In the genomic region with DNA sequence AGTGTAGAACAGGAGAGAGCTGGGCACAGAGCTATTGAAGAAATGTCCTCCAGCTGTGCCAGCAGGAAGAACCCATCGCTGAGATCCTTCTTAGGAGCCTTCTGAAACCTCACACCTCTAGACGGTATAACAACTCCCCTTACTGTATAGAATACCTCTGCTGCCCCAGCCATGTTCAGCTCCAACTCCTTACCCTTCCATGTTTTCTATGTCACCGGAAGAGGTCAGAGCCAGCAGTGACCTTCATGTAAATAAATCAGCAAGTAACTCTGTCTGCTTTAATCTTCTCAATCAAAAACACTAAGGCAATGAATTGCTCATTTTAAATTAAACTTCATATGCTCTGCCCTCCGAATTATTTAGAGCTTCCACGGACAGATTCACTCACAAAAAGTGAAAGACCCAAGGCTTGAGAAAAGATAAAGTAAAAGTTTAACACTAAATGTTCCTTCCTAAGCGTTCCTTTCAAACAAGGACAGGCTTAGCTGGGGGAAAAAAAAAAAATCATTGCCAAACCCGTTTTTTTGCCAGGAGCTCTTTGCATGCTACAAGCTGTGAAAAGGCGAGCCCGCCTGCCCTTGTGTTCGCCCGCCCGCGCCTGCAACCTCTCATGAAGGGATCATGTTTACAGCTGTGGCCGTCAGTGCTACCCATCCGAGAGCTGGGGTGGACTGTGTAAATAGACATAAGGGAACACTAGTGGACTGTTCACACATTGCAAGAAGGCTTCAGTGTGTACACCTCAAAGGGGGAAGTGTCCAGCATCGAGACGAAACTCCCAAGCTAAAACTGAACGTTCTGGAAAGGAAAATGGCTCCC, we compare ENCODE assay signal across 9 mouse cellular contexts. TPM values are rescaled to one million over a fixed set of nuclear protein-coding genes. Genes with fewer than 3 reads are reported as not detected.
DNase-seq lines count a peak whose midpoint lies in the region; ATAC-seq and TF ChIP-seq lines count a peak whose summit lies in the region.
"Had no signal": no experiment of that assay in that cellular context is flagged by ENCODE, and none has a peak within 500 bp of the region (broad histone marks: within the 10 kb centered on the region; RNA-seq: fewer than 3 reads in every experiment).

No protein-coding gene starts in this region.

- intact Hi-C loops in heart, postnatal 10 days (cut with DNase I), result no loop called here

- no peak overlapping the region for H3K4me3 ChIP-seq in intestine, embryonic 14.5 days (ENCODE audit: low read depth, low read length)
- no peak overlapping the region for H3K4me3 ChIP-seq in liver, embryonic 14.5 days (ENCODE audit: insufficient read depth in 1 of 2, low read depth in 2 of 2, low read length in 2 of 2)
- H3K4me3 ChIP-seq: neural tube, embryonic 12.5 days had no signal

- H3K27me3 ChIP-seq in intestine, embryonic 14.5 days (replicated peaks; ENCODE audit: control insufficient read depth, insufficient read depth, low read length), result no peaks in the 10 kb centered on the region
- no peaks in the 10 kb centered on the region; the same call in 1 of the 2 replicates for H3K27me3 ChIP-seq in liver, embryonic 14.5 days (ENCODE audit: control insufficient read depth, insufficient read depth, low read length)
- H3K27me3 ChIP-seq: neural tube, embryonic 12.5 days had no signal

- H3K9me3 ChIP-seq in intestine, embryonic 14.5 days (ENCODE audit: control insufficient read depth, low read length), result no peaks in the 10 kb centered on the region
- no peaks in the 10 kb centered on the region for H3K9me3 ChIP-seq in liver, embryonic 14.5 days (ENCODE audit: control insufficient read depth, low read length)
- H3K9me3 ChIP-seq: neural tube, embryonic 12.5 days had no signal

- peak; percentile 86 for DNase-seq in heart, adult 11 months
- no peak for DNase-seq in heart, postnatal 10 days
- DNase-seq in adrenal gland, postnatal 36 days, result peak; percentile 37 to 44
- no peak for DNase-seq in intestine, embryonic 14.5 days (ENCODE audit: low spot score)
- DNase-seq in liver, embryonic 14.5 days (ENCODE audit: low read depth in 3 of 3, low spot score in 3 of 3), result no peak
- DNase-seq in ovary, postnatal 14 days (ENCODE audit: low spot score), result no peak
- DNase-seq in thymus, postnatal 10 days (ENCODE audit: low spot score in 2 of 2), result no peak
- no peak for DNase-seq in frontal cortex, postnatal 10 days (ENCODE audit: low spot score in 2 of 2)

- no peaks in the 10 kb centered on the region for H3K36me3 ChIP-seq in intestine, embryonic 14.5 days (ENCODE audit: control insufficient read depth, insufficient read depth, low read length)
- no peaks in the 10 kb centered on the region for H3K36me3 ChIP-seq in liver, embryonic 14.5 days (replicated peaks; ENCODE audit: control insufficient read depth, insufficient read depth, low read depth)
- H3K36me3 ChIP-seq: neural tube, embryonic 12.5 days had no signal

- H3K27ac ChIP-seq in intestine, embryonic 14.5 days (ENCODE audit: low read depth), result no peak overlapping the region
- no peak overlapping the region for H3K27ac ChIP-seq in liver, embryonic 14.5 days
- H3K27ac ChIP-seq: neural tube, embryonic 12.5 days had no signal

- 23% methylated on average over 18 of the region's 18 CpGs for WGBS in intestine, embryonic 14.5 days
- 51% methylated on average over 18 of the region's 18 CpGs for WGBS in liver, embryonic 14.5 days (ENCODE audit: insufficient replicate concordance)

- no peak overlapping the region for H3K9ac ChIP-seq in intestine, embryonic 14.5 days (ENCODE audit: low read length)
- no peak overlapping the region for H3K9ac ChIP-seq in liver, embryonic 14.5 days (replicated peaks)
- H3K9ac ChIP-seq: neural tube, embryonic 12.5 days had no signal

- ATAC-seq in intestine, embryonic 14.5 days (replicated peaks; ENCODE audit: low FRiP score, low TSS enrichment, low read depth), result no peak
- no peak for ATAC-seq in liver, embryonic 14.5 days (ENCODE audit: insufficient read depth)

- peaks cover 6% of the 10 kb centered on the region; the same call in 1 of the 2 replicates for H3K4me1 ChIP-seq in intestine, embryonic 14.5 days (replicated peaks; ENCODE audit: control insufficient read depth, insufficient read depth, low read length)
- no peaks in the 10 kb centered on the region for H3K4me1 ChIP-seq in liver, embryonic 14.5 days (replicated peaks; ENCODE audit: control insufficient read depth in 2 of 2, insufficient read depth in 2 of 2, low read length in 1 of 2)
- H3K4me1 ChIP-seq: neural tube, embryonic 12.5 days had no signal

- TF ChIP-seq EP300 in liver, embryonic 14.5 days (IDR thresholded peaks at IDR 0.05; ENCODE audit: low read depth), result no peak

- H3K4me2 ChIP-seq in intestine, embryonic 14.5 days (ENCODE audit: low read length), result peak overlapping the region; percentile 30
- peak overlapping the region; percentile 20; the same call in 1 of the 2 replicates for H3K4me2 ChIP-seq in liver, embryonic 14.5 days (ENCODE audit: low read depth)
- H3K4me2 ChIP-seq: neural tube, embryonic 12.5 days had no signal

- TF ChIP-seq CTCF in liver, embryonic 14.5 days (IDR thresholded peaks at IDR 0.05; ENCODE audit: low read depth), result 0 out of 2 replicates have a peak, but pooled peaks have one; percentile 7

RNA-seq across cellular contexts. Expression of a gene that starts 0.7 kb away (rescaled TPM):
- total RNA-seq in heart, postnatal 10 days (2021), result not detected
- under 1 TPM; 0.26 to 0.70 TPM for total RNA-seq in adrenal gland, postnatal 36 days (2021)
- 0.32 TPM in 1 of 2 replicates, not detected in the other for polyA plus RNA-seq in intestine, embryonic 14.5 days (2014; fragmentation: Nextera tagmentation; extraction: Ambion mirVana)
- polyA plus RNA-seq in liver, embryonic 14.5 days (2012; rRNA removed), result not detected in 2 replicates
- polyA plus RNA-seq in liver, embryonic 14.5 days (2014; fragmentation: Nextera tagmentation; extraction: Ambion mirVana), result 0.08 and 0.15 TPM in 2 replicates

RNA-seq across cellular contexts. Expression of a gene that starts 29.1 kb away (rescaled TPM):
- 1 to 10 TPM; 2.3 to 2.7 TPM for total RNA-seq in heart, postnatal 10 days (2021)
- 1 to 10 TPM in 1 of 2 experiments, under 1 TPM in 1; 0.89 to 1.6 TPM for total RNA-seq in adrenal gland, postnatal 36 days (2021)
- polyA plus RNA-seq in intestine, embryonic 14.5 days (2014; fragmentation: Nextera tagmentation; extraction: Ambion mirVana), result 14.2 and 17.3 TPM in 2 replicates
- 3.8 and 5.0 TPM in 2 replicates for polyA plus RNA-seq in liver, embryonic 14.5 days (2012; rRNA removed)
- 5.2 and 6.1 TPM in 2 replicates for polyA plus RNA-seq in liver, embryonic 14.5 days (2014; fragmentation: Nextera tagmentation; extraction: Ambion mirVana)

RNA-seq across cellular contexts. Expression of a gene that starts 29.2 kb away (rescaled TPM):
- 1 to 10 TPM; 4.6 to 5.0 TPM for total RNA-seq in heart, postnatal 10 days (2021)
- 1 to 10 TPM; 3.0 to 3.5 TPM for total RNA-seq in adrenal gland, postnatal 36 days (2021)
- polyA plus RNA-seq in intestine, embryonic 14.5 days (2014; fragmentation: Nextera tagmentation; extraction: Ambion mirVana), result 8.0 and 9.5 TPM in 2 replicates
- 0.41 TPM in 2 replicates for polyA plus RNA-seq in liver, embryonic 14.5 days (2012; rRNA removed)
- polyA plus RNA-seq in liver, embryonic 14.5 days (2014; fragmentation: Nextera tagmentation; extraction: Ambion mirVana), result 0.29 and 1.6 TPM in 2 replicates

Comparison
In these comparisons a context has a peak if more than half of its experiments do, and no peak if none do; other contexts are left out.
1. DNase-seq: peak in heart, adult 11 months (single experiment) and adrenal gland, postnatal 36 days (2 of 2); none in heart, postnatal 10 days (0 of 2), intestine, embryonic 14.5 days (single experiment), liver, embryonic 14.5 days (0 of 3), ovary, postnatal 14 days (single experiment), thymus, postnatal 10 days (0 of 2) and frontal cortex, postnatal 10 days (0 of 2).